Mouse (Mus musculus): Measurements from ENCODE around the gene Gimap9. TPM values are rescaled to one million over a fixed set of nuclear protein-coding genes. Genes with fewer than 3 reads are reported as not detected.

Gimap9 gene
- polyA plus RNA-seq, 1 experiment from 2014 or later, result 8.8 TPM

DNA sequence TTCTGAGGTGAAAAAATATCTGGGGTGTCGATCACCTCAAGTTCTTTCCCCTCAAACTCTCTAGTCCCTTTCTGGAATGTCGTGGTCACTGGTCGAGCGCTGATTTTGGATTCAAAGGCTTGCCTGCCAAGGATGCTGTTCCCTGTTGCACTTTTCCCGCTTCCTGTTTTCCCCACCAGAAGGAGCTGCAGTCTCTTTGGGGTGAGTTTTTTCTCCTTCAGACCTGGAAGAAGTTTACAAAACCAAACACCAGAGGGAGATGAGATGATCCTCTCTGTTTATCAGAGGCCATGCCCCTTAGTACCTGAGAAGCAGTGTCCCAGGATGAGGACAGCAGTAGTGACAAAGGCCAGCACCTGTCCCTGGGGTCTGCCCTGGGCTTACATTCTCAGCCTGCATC, 26.7 kb downstream of the Gimap9 start:
- WGBS (ENCODE audit: insufficient replicate concordance), result 63% methylated on average over 5 of the region's 5 CpGs
- Histone ChIP-seq H3K27me3 (ENCODE audit: control insufficient read depth, insufficient read depth, low read length) (no peaks in the 10 kb centered on the region), H3K4me1 (ENCODE audit: control insufficient read depth, insufficient read depth, low read length) (no peaks in the 10 kb centered on the region), H3K27ac (ENCODE audit: low read depth, low read length) (no peak overlapping the region), H3K4me3 (ENCODE audit: low read depth, low read length) (no peak overlapping the region), H3K36me3 (ENCODE audit: control insufficient read depth, insufficient read depth, low read length) (no peaks in the 10 kb centered on the region), H3K9ac (ENCODE audit: low read depth, low read length) (no peak overlapping the region), H3K9me3 (replicated peaks; ENCODE audit: control insufficient read depth, low read length) (no peaks in the 10 kb centered on the region), H3K4me2 (no peak overlapping the region)
- ATAC-seq (replicated peaks; ENCODE audit: insufficient number of reproducible peaks, low FRiP score, low TSS enrichment), result no peak

DNA sequence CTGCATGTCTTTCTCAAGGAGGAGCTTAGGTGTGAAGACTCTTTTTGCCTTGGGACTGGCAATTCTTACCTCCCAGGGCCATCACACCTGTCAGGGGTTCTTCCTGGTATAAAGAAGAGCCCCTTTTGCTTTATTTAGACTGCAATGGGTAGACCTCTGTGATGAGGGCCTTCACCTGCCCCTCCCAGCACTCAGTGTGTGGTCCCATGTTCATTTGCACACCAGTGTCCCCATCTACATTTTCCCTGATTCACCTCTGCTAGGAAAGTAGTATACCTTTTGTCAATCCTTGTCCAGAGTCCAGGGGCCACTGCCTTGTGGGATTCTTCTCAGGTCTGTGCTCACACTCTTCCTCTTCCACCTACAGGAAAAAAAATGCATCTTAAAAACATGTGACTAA, 28.2 kb downstream of the Gimap9 start:
- no peak for ATAC-seq (replicated peaks; ENCODE audit: insufficient number of reproducible peaks, low FRiP score, low TSS enrichment)
- Histone ChIP-seq H3K4me2 (no peak overlapping the region), H3K4me3 (ENCODE audit: low read depth, low read length) (no peak overlapping the region), H3K27me3 (ENCODE audit: control insufficient read depth, insufficient read depth, low read length) (no peaks in the 10 kb centered on the region), H3K9ac (ENCODE audit: low read depth, low read length) (no peak overlapping the region), H3K9me3 (replicated peaks; ENCODE audit: control insufficient read depth, low read length) (no peaks in the 10 kb centered on the region), H3K27ac (ENCODE audit: low read depth, low read length) (no peak overlapping the region), H3K4me1 (ENCODE audit: control insufficient read depth, insufficient read depth, low read length) (no peaks in the 10 kb centered on the region), H3K36me3 (ENCODE audit: control insufficient read depth, insufficient read depth, low read length) (no peaks in the 10 kb centered on the region)

DNA sequence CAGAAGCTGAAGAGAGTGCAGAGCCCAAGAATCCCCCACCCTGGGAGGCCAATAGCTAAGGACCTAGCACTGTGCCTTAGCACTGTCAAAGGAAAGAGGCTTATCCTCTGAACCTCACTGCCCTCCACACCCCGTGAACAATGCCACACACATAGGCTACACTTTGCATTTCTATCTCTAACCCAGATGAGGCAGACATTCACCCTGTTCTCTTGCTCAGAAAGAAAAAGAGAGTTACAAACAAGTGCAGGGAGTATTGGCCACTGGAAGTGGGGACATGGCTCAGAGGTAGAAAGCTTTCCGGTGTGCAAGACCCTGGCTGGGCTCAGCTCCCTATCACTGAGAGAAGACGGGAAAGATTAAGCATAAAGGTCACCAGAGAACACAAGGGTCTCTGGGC, 30.2 kb downstream of the Gimap9 start:
- 44% methylated on average over 3 of the region's 3 CpGs for WGBS (ENCODE audit: insufficient replicate concordance)
- Histone ChIP-seq H3K4me3 (ENCODE audit: low read depth, low read length) (peak overlapping the region; percentile 6; the same call in 1 of the 2 replicates), H3K9me3 (replicated peaks; ENCODE audit: control insufficient read depth, low read length) (no peaks in the 10 kb centered on the region), H3K27me3 (ENCODE audit: control insufficient read depth, insufficient read depth, low read length) (no peaks in the 10 kb centered on the region), H3K9ac (ENCODE audit: low read depth, low read length) (peak overlapping the region; percentile 36; the same call in 1 of the 2 replicates), H3K4me1 (ENCODE audit: control insufficient read depth, insufficient read depth, low read length) (no peaks in the 10 kb centered on the region), H3K36me3 (ENCODE audit: control insufficient read depth, insufficient read depth, low read length) (no peaks in the 10 kb centered on the region), H3K4me2 (peak overlapping the region; percentile 46), H3K27ac (ENCODE audit: low read depth, low read length) (peak overlapping the region; percentile 31)
- no peak for ATAC-seq (replicated peaks; ENCODE audit: insufficient number of reproducible peaks, low FRiP score, low TSS enrichment)

DNA sequence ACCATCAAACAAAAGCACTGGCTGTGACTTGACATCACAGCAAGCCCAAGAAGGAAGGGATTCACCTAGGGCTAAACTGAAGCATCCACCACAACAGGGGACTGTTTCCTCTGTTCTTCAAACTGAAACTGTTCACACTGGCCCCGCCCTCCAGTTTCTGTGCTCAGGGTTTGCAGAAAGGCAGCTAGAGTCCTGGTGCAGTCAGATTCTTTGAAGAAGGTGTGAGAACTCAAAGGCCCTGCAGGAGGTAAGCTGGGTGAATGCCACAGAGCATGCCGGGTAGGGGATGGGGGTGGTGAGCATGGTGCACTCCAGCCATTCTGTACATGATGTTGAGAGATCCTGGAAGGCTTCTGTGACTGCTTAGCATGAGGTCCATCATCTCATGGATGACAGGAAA, 42.5 kb downstream of the Gimap9 start, which contains the start of the genes Gm28053 and Gimap7:
Gene Gm28053, plus strand, starts transcription at position 153 of the 400 bp plus-strand sequence.
Gene Gimap7, plus strand, starts transcription at position 167 of the 400 bp plus-strand sequence.
- Histone ChIP-seq H3K9ac (ENCODE audit: low read depth, low read length) (no peak within 1 kb of the TSS), H3K4me3 (ENCODE audit: low read depth, low read length) (no peak within 1 kb of the TSS), H3K9me3 (replicated peaks; ENCODE audit: control insufficient read depth, low read length) (no peaks in the 10 kb centered on the region), H3K4me2 (no peak within 1 kb of the TSS), H3K27ac (ENCODE audit: low read depth, low read length) (no peak within 1 kb of the TSS), H3K4me1 (ENCODE audit: control insufficient read depth, insufficient read depth, low read length) (no peaks in the 10 kb centered on the region), H3K36me3 (ENCODE audit: control insufficient read depth, insufficient read depth, low read length) (no peaks in the 10 kb centered on the region), H3K27me3 (ENCODE audit: control insufficient read depth, insufficient read depth, low read length) (no peaks in the 10 kb centered on the region)
- 47% methylated on average over 2 of the region's 2 CpGs for WGBS (ENCODE audit: insufficient replicate concordance)
- ATAC-seq (replicated peaks; ENCODE audit: insufficient number of reproducible peaks, low FRiP score, low TSS enrichment), result no peak

DNA sequence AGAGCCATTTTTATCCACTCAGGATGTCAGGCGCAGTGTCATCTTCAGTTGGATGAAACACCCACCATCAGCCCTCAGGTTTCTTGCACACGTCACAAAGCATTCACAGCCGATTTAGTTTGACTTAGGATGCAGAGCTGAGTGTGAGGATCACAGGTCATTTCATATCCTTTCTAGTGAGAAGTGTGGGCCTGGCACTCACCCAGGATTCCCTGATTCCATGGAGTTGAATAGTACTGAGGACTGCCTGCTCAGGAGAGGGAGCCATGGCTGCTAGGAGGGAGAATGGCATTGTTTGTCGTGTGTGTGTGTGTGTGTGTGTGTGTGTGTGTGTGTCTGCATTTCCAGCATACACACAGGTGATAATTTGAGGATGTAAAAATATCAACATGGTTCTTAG, 44.4 kb downstream of the Gimap9 start:
- H3K4me2 ChIP-seq, result no peak overlapping the region
- 80% methylated on average over 4 of the region's 4 CpGs for WGBS (ENCODE audit: insufficient replicate concordance)
- no peaks in the 10 kb centered on the region for H3K36me3 ChIP-seq (ENCODE audit: control insufficient read depth, insufficient read depth, low read length)
- ATAC-seq (replicated peaks; ENCODE audit: insufficient number of reproducible peaks, low FRiP score, low TSS enrichment), result no peak
- no peak overlapping the region for H3K9ac ChIP-seq (ENCODE audit: low read depth, low read length)
- H3K27ac ChIP-seq (ENCODE audit: low read depth, low read length), result no peak overlapping the region
- no peak overlapping the region for H3K4me3 ChIP-seq (ENCODE audit: low read depth, low read length)
- no peaks in the 10 kb centered on the region for H3K9me3 ChIP-seq (replicated peaks; ENCODE audit: control insufficient read depth, low read length)
- H3K27me3 ChIP-seq (ENCODE audit: control insufficient read depth, insufficient read depth, low read length), result no peaks in the 10 kb centered on the region
- 0 out of 2 replicates have a peak, but pooled peaks cover 2% of the 10 kb centered on the region for H3K4me1 ChIP-seq (ENCODE audit: control insufficient read depth, insufficient read depth, low read length)

DNA sequence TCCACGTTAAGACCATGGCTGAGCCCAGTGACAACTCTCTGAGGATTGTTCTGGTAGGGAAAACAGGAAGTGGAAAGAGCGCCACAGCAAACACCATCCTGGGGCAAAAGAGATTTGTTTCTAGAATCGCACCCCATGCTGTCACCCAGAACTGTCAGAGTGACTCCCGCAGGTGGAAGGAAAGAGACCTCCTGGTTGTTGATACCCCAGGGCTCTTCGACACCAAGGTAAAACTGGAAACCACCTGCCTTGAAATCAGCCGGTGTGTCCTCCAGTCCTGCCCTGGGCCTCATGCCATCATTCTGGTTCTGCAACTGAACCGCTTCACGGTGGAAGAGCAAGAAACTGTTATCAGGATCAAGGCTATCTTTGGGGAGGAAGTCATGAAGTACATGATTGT, 47.5 kb downstream of the Gimap9 start:
- H3K4me2 ChIP-seq, result no peak overlapping the region
- H3K27ac ChIP-seq (ENCODE audit: low read depth, low read length), result no peak overlapping the region
- H3K4me1 ChIP-seq (ENCODE audit: control insufficient read depth, insufficient read depth, low read length), result 0 out of 2 replicates have a peak, but pooled peaks cover 6% of the 10 kb centered on the region
- no peaks in the 10 kb centered on the region for H3K36me3 ChIP-seq (ENCODE audit: control insufficient read depth, insufficient read depth, low read length)
- no peaks in the 10 kb centered on the region for H3K27me3 ChIP-seq (ENCODE audit: control insufficient read depth, insufficient read depth, low read length)
- no peak overlapping the region for H3K9ac ChIP-seq (ENCODE audit: low read depth, low read length)
- H3K4me3 ChIP-seq (ENCODE audit: low read depth, low read length), result no peak overlapping the region
- 75% methylated on average over 8 of the region's 8 CpGs for WGBS (ENCODE audit: insufficient replicate concordance)
- no peak for ATAC-seq (replicated peaks; ENCODE audit: insufficient number of reproducible peaks, low FRiP score, low TSS enrichment)
- H3K9me3 ChIP-seq (replicated peaks; ENCODE audit: control insufficient read depth, low read length), result no peaks in the 10 kb centered on the region

DNA sequence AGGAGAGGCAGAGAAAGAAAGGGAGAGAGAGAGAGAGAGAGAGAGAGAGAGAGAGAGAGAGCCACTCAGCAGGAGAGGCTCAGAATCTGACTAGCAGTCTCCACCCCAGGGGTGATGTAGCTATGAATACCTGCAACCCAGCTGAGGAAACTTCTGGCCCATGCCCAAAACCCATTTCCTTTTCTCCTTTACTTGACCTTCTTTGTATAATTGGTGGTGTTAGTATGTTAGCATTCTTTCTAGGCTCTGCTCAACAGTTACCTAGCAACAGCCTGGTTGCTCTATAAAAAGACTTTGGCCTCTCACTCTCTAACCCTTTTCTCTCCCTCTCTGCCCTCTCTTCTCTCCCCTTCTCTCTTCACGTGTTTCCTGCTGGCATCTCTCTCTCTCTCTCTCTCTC, 49.5 kb downstream of the Gimap9 start:
- H3K4me1 ChIP-seq (ENCODE audit: control insufficient read depth, insufficient read depth, low read length), result 0 out of 2 replicates have a peak, but pooled peaks cover 6% of the 10 kb centered on the region
- H3K4me2 ChIP-seq, result no peak overlapping the region
- no peaks in the 10 kb centered on the region for H3K36me3 ChIP-seq (ENCODE audit: control insufficient read depth, insufficient read depth, low read length)
- no peak for ATAC-seq (replicated peaks; ENCODE audit: insufficient number of reproducible peaks, low FRiP score, low TSS enrichment)
- no peak overlapping the region for H3K9ac ChIP-seq (ENCODE audit: low read depth, low read length)
- 0% methylated on average over 1 of the region's 1 CpGs for WGBS (ENCODE audit: insufficient replicate concordance)
- H3K27me3 ChIP-seq (ENCODE audit: control insufficient read depth, insufficient read depth, low read length), result no peaks in the 10 kb centered on the region
- no peak overlapping the region for H3K27ac ChIP-seq (ENCODE audit: low read depth, low read length)
- H3K4me3 ChIP-seq (ENCODE audit: low read depth, low read length), result no peak overlapping the region
- H3K9me3 ChIP-seq (replicated peaks; ENCODE audit: control insufficient read depth, low read length), result no peaks in the 10 kb centered on the region

DNA sequence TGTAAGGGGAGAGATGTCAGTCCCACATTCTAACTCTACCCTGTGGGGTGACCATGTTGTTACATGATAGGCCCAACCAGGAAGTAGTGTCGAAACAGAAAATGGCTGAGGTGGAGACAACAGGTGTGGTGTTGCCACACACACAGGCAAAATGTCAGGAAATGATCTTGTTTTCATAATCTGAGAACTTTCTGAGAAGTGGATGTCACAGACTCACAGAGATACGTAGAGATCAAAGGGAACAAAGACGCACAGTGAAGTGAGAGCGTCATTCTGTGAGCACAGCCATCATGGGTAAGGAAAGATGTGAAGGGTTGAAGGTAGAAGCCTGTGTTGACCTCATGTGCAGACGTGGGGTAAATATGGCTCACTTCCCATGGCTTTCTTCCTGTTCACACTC, 51.8 kb downstream of the Gimap9 start:
- H3K9me3 ChIP-seq (replicated peaks; ENCODE audit: control insufficient read depth, low read length), result no peaks in the 10 kb centered on the region

More for the DNA sequence above, 51.8 kb downstream of the Gimap9 start:
- Histone ChIP-seq H3K9ac (ENCODE audit: low read depth, low read length) (no peak overlapping the region), H3K4me2 (no peak overlapping the region), H3K27me3 (ENCODE audit: control insufficient read depth, insufficient read depth, low read length) (no peaks in the 10 kb centered on the region), H3K4me3 (ENCODE audit: low read depth, low read length) (no peak overlapping the region), H3K36me3 (ENCODE audit: control insufficient read depth, insufficient read depth, low read length) (no peaks in the 10 kb centered on the region), H3K27ac (ENCODE audit: low read depth, low read length) (no peak overlapping the region), H3K4me1 (ENCODE audit: control insufficient read depth, insufficient read depth, low read length) (0 out of 2 replicates have a peak, but pooled peaks cover 6% of the 10 kb centered on the region)
- ATAC-seq (replicated peaks; ENCODE audit: insufficient number of reproducible peaks, low FRiP score, low TSS enrichment), result no peak
- WGBS (ENCODE audit: insufficient replicate concordance), result 75% methylated on average over 5 of the region's 5 CpGs

All from heart, embryonic 11.5 days (tissue).